Mouse (Mus musculus): Measurements from ENCODE around the gene Megf6. TPM values are rescaled to one million over a fixed set of nuclear protein-coding genes. Genes with fewer than 3 reads are reported as not detected.

Gene Megf6
- polyA plus RNA-seq, 1 experiment from 2014 or later = 10.8 TPM

DNA sequence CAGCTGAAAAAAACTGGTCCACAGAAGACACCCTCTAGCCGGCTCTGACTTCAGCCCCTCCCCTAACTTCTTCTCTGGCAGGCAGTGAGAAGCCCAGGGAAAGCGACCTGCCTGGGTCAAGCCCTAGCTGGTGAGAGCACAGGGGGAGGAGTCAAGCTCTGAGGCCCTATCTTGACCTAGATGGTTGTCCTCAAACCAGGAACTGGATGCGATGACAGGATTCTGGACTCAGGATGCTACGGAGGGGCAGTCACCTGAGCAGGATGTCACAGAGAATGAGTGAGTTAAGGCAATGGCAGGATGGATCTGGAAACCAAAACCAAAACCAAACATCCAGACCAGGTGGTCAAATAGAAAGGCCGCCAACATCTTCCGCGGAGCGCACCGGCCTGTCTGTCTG, 127.2 kb downstream of the Megf6 start:
- no peak overlapping the region for H3K4me3 ChIP-seq (ENCODE audit: low read depth, low read length)

GRCm38 (mm10) chr4:154299541-154300271, 129.2 kb downstream of the Megf6 start:
- H3K4me3 ChIP-seq (ENCODE audit: low read depth, low read length) = peak overlapping the region; percentile 51
- no peak for TF ChIP-seq EP300 (optimal IDR thresholded peaks at IDR 0.05)
- TF ChIP-seq CTCF (IDR thresholded peaks at IDR 0.05; ENCODE audit: low read depth) = no peak
- DNase-seq (ENCODE audit: low spot score) = peak; percentile 96
- no peaks in the 10 kb centered on the region for H3K27me3 ChIP-seq (ENCODE audit: control insufficient read depth, insufficient read depth, low read length)
- peak overlapping the region; percentile 64 for H3K4me2 ChIP-seq (replicated peaks; ENCODE audit: low read depth)
- no peaks in the 10 kb centered on the region for H3K9me3 ChIP-seq (ENCODE audit: control insufficient read depth, low read length)
- peak overlapping the region; percentile 86 for H3K27ac ChIP-seq (replicated peaks)
- peak; percentile 92 for ATAC-seq (ENCODE audit: low FRiP score, low TSS enrichment)
- H3K36me3 ChIP-seq (ENCODE audit: control insufficient read depth, insufficient read depth, low read length) = no peaks in the 10 kb centered on the region
- peak overlapping the region; percentile 54 for H3K9ac ChIP-seq (ENCODE audit: low read length)
- WGBS = under 1% methylated on average over 63 of the region's 66 CpGs
- 0 out of 2 replicates have a peak, but pooled peaks cover 2% of the 10 kb centered on the region for H3K4me1 ChIP-seq (replicated peaks; ENCODE audit: control insufficient read depth, insufficient read depth)

More for the DNA sequence above, 127.2 kb downstream of the Megf6 start:
- no peaks in the 10 kb centered on the region for H3K27me3 ChIP-seq (ENCODE audit: control insufficient read depth, insufficient read depth, low read length)
- DNase-seq (ENCODE audit: low spot score) = peak; percentile 67
- H3K36me3 ChIP-seq (ENCODE audit: control insufficient read depth, insufficient read depth, low read length) = no peaks in the 10 kb centered on the region
- H3K27ac ChIP-seq (replicated peaks) = peak overlapping the region; percentile 56
- no peak overlapping the region for H3K9ac ChIP-seq (ENCODE audit: low read length)
- no peak for TF ChIP-seq EP300 (optimal IDR thresholded peaks at IDR 0.05)
- TF ChIP-seq CTCF (IDR thresholded peaks at IDR 0.05; ENCODE audit: low read depth) = no peak
- H3K4me1 ChIP-seq (replicated peaks; ENCODE audit: control insufficient read depth, insufficient read depth) = peaks cover 2% of the 10 kb centered on the region; the same call in 1 of the 2 replicates
- WGBS = 26% methylated on average over 9 of the region's 9 CpGs
- peak overlapping the region; percentile 41 for H3K4me2 ChIP-seq (replicated peaks; ENCODE audit: low read depth)
- no peaks in the 10 kb centered on the region for H3K9me3 ChIP-seq (ENCODE audit: control insufficient read depth, low read length)
- ATAC-seq (ENCODE audit: low FRiP score, low TSS enrichment) = peak; percentile 5; the same call in 1 of the 2 replicates

DNA sequence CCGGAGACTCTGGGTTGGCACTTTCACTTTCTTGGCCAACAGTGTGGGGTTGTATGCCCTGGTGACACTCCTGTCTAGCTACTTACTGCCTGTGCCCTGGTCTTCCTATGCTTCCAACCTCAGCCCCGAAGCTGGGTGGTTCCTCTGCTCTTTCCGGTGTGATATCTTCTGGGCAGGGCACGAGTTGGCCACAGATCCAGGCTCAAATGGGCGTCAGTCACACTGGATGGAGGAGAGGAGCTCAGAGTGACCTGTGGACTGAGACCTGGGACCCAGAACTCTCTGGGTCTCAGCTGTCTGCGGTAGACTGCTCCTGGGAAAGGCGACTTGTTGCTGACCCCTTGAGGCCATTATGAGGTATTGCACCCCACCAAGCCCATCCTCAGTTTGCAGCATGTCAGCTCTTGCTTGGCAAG, 130.9 kb downstream of the Megf6 start, which contains the start of gene Arhgef16:
Arhgef16 (minus strand) TSS at position 211 of the 416 bp plus-strand sequence.
- H3K36me3 ChIP-seq (ENCODE audit: control insufficient read depth, insufficient read depth, low read length) = no peaks in the 10 kb centered on the region
- 0 out of 2 replicates have a peak, but pooled peaks cover 2% of the 10 kb centered on the region for H3K4me1 ChIP-seq (replicated peaks; ENCODE audit: control insufficient read depth, insufficient read depth)
- peak within 1 kb of the TSS; percentile 13; the same call in 1 of the 2 replicates for H3K9ac ChIP-seq (ENCODE audit: low read length)
- DNase-seq (ENCODE audit: low spot score) (peak; percentile 67), ATAC-seq (ENCODE audit: low FRiP score, low TSS enrichment) (peak; percentile 27)
- H3K27ac ChIP-seq (replicated peaks) = peak within 1 kb of the TSS; percentile 56; the same call in 1 of the 2 replicates
- no peaks in the 10 kb centered on the region for H3K9me3 ChIP-seq (ENCODE audit: control insufficient read depth, low read length)
- WGBS = 20% methylated on average over 7 of the region's 7 CpGs
- no peak within 1 kb of the TSS for H3K4me3 ChIP-seq (ENCODE audit: low read depth, low read length)
- no peaks in the 10 kb centered on the region for H3K27me3 ChIP-seq (ENCODE audit: control insufficient read depth, insufficient read depth, low read length)
- no peak within 1 kb of the TSS for H3K4me2 ChIP-seq (replicated peaks; ENCODE audit: low read depth)
- peak; percentile 92 for TF ChIP-seq CTCF (IDR thresholded peaks at IDR 0.05; ENCODE audit: low read depth)
- TF ChIP-seq EP300 (optimal IDR thresholded peaks at IDR 0.05) = no peak

DNA sequence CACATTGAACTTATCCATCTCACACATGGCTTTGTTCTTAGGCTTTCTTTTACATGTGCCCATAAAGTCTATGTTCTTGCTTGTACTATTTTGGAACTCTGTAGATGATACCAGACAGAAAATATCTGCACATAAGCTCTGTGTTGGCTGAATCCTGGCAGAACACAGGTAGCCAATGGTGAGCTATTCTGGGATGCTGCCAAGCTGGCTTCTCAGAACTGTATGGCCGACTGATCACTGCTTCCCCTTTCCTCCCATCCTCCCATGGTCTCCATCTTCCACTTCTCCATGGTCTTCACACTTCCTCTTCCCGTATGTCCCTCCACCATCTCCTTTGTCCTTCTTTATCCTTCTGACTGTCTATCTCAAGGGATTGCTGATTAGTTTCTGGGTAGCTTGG, 138.6 kb downstream of the Megf6 start:
- 66% methylated on average over 2 of the region's 2 CpGs for WGBS
- ATAC-seq (ENCODE audit: low FRiP score, low TSS enrichment) (no peak), DNase-seq (ENCODE audit: low spot score) (no peak)
- no peak overlapping the region for H3K4me3 ChIP-seq (ENCODE audit: low read depth, low read length)
- H3K27ac ChIP-seq (replicated peaks) = no peak overlapping the region
- H3K9me3 ChIP-seq (ENCODE audit: control insufficient read depth, low read length) = no peaks in the 10 kb centered on the region
- no peak overlapping the region for H3K9ac ChIP-seq (ENCODE audit: low read length)
- no peaks in the 10 kb centered on the region for H3K4me1 ChIP-seq (replicated peaks; ENCODE audit: control insufficient read depth, insufficient read depth)
- no peaks in the 10 kb centered on the region for H3K36me3 ChIP-seq (ENCODE audit: control insufficient read depth, insufficient read depth, low read length)
- TF ChIP-seq EP300 (optimal IDR thresholded peaks at IDR 0.05) (no peak), CTCF (IDR thresholded peaks at IDR 0.05; ENCODE audit: low read depth) (no peak)
- H3K27me3 ChIP-seq (ENCODE audit: control insufficient read depth, insufficient read depth, low read length) = no peaks in the 10 kb centered on the region
- H3K4me2 ChIP-seq (replicated peaks; ENCODE audit: low read depth) = no peak overlapping the region

DNA sequence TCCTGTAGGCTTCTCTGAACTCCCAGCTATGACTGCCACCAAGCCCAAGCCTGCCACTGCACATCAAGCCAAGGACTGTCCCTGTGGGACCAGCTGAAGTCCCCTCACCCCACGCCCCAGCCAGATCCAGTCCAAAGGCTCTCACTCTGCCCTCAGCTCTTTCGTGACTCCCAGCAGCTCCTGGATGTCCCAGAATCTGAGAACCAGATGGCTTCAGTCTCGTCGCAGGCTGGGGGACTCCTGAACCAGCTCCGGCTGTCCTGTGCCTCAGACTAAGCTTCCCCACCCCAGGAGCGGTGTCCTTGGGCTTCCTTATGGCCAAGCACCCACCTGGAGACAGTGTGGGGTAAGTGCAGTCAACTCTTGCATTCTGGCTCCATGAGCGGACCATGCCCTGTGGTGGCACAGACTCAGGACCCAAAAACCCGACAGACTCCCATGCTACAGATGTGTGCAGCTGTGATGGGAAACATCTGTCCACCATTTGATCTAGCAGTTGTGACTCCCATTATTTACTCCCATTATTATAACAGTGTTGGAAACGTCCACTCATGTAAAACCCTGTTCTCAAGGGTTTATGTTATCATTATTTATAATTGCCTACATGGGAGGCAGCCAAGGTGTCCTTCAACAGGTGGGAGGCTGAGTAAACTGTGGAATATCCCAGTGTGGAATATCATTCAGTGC, 140.2 kb downstream of the Megf6 start:
- H3K27ac ChIP-seq (replicated peaks) = no peak overlapping the region
- no peaks in the 10 kb centered on the region for H3K36me3 ChIP-seq (ENCODE audit: control insufficient read depth, insufficient read depth, low read length)
- ATAC-seq (ENCODE audit: low FRiP score, low TSS enrichment) (no peak), DNase-seq (ENCODE audit: low spot score) (no peak)
- no peak overlapping the region for H3K4me3 ChIP-seq (ENCODE audit: low read depth, low read length)
- WGBS = 50% methylated on average over 9 of the region's 9 CpGs
- H3K4me1 ChIP-seq (replicated peaks; ENCODE audit: control insufficient read depth, insufficient read depth) = no peaks in the 10 kb centered on the region
- H3K27me3 ChIP-seq (ENCODE audit: control insufficient read depth, insufficient read depth, low read length) = no peaks in the 10 kb centered on the region
- H3K9ac ChIP-seq (ENCODE audit: low read length) = no peak overlapping the region
- TF ChIP-seq CTCF (IDR thresholded peaks at IDR 0.05; ENCODE audit: low read depth) (no peak), EP300 (optimal IDR thresholded peaks at IDR 0.05) (no peak)
- no peak overlapping the region for H3K4me2 ChIP-seq (replicated peaks; ENCODE audit: low read depth)
- no peaks in the 10 kb centered on the region for H3K9me3 ChIP-seq (ENCODE audit: control insufficient read depth, low read length)
